Mouse (Mus musculus): ENCODE measurements around the gene Lrguk.

The Lrguk gene

DNA sequence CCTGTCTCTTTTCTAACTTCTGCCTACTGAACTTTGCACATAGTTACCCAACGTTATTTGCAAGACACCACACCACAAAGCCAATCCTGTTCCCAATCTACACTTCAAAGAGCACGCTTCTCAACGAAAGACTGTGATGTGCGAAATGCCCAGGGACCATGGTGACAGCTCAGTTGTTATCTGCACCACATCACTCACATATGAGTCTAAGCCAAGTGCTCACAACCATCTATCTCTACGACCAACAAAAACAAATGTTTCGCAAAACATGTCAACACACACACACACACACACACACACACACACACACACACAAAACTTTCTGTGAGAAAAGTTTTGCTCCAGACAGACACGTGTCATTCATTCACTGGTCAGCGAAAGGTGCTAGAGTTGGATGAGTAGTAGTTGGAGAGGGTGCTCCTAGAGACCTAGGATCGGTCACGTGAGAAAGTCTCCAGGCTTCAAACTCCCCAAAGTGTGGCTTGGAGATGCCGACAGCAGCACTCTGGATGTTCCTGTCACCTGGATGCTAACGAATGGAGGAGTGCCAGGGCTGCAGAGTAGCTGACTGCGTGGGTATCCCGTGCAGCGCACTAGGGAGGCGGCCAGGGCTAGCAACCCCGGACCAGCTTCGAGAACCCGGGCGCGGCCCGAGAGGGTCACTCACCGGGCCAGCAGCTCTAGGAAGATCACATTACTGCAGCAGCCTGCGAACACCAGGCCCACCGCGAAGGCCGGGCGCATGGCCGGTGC lies 147.0 kb downstream of the Lrguk start:
- DNase-seq (ENCODE audit: low spot score): no peak

DNA sequence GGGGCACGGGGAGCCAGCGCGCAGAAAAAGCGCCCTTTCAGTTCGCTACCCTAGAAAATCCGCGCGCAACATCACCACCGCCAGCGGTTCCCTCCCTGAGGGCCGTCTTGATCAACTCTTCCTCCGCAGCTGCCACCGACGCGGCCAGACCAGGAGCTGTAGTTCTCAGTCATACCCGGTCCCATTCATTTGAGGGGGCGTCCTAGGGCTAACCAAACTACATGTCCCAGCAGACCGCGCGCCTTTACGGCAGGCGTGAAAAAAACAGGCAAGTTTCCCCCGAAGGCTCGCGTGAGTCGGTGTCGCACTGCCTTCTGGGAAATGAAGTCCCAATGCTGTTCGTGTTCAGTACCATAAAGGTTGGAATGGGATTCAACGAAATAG lies 147.6 kb downstream of the Lrguk start, which contains the start of gene Slc35b4:
Slc35b4 (minus strand) TSS at position 248 of the 384 bp plus-strand sequence.
- peak; percentile 97 for DNase-seq (ENCODE audit: low spot score)

DNA sequence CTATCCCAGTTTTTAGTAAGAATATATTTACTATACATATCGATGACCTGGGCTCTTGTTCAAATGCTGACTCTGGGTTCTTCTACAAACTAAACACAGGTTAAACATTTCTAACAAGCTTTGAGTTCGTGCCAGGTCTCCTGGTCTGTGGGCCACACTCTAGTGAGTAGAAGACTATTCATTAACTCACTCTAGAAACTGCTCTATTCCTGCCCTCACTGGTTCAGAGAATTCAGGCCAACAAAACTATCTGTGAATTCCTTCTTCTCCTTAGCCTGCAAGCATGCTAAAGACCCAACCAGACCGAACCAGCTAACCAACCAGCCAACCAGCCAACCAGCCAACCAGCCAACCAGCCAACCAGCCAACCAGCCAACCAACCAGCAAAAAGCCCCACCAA lies 149.8 kb downstream of the Lrguk start:
- DNase-seq (ENCODE audit: low spot score): no peak

DNA sequence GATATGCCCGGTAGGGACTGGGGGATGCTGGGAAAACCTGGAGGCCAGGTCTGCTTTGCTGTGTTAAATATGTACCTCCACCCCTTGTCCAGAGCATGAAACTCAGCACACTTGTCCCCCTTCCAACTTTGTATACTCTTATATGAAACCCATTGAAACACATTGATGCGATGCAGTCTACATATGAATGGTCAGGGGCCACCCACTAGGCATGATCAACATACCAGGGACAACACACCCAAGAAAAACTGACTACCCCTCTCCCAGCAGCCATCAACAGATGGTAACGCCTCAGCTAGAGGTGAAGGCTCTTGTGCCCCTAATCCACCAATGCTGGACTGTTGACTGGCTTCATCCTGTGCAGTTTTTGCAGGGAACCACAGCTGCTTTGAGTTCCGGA lies 150.7 kb downstream of the Lrguk start:
- no peak for DNase-seq (ENCODE audit: low spot score)

DNA sequence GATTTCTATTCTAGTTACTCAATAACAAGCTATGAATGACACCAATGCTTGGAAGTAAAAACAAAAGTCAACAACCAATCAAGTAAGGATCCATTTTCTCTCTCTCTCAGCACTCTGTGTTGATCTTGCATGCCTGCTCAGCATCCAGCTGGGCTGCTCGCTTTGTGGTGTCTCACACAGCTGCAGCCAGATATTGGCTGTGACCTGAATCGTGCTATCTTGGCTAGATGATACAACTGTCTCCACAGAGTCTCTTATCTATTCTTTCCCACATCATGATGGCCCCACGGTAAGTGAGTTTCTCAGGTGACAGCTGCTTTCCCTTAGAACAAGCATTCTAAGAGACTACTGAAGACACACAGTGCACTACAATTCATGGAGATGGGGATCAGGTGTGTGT lies 152.7 kb downstream of the Lrguk start:
- DNase-seq (ENCODE audit: low spot score): no peak

DNA sequence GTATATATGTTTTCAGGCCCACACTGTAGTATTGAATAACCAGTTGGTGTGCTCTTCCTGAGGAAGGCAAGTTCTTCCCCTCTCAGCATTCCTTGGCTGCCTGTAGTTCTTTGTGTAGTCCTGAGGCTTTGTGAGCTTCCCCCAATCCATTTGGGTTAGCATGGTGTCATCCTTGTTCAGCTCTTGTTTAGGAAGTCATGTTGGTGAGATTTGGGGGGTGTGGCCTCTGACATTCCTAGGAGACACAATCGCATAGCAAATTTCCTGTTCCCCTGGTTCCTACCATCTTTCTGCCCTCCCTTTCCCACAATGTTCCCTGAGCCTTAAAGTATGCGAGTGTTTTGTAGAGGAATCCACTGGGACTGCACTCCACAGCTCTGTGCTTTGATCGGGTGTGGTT lies 154.1 kb downstream of the Lrguk start:
- no peak for DNase-seq (ENCODE audit: low spot score)
